Mouse (Mus musculus): ENCODE measurements around the gene Cst13.
A peak's percentile ranks its signal among the peaks of the same experiment; 100 is the strongest.

The Cst13 gene

DNA sequence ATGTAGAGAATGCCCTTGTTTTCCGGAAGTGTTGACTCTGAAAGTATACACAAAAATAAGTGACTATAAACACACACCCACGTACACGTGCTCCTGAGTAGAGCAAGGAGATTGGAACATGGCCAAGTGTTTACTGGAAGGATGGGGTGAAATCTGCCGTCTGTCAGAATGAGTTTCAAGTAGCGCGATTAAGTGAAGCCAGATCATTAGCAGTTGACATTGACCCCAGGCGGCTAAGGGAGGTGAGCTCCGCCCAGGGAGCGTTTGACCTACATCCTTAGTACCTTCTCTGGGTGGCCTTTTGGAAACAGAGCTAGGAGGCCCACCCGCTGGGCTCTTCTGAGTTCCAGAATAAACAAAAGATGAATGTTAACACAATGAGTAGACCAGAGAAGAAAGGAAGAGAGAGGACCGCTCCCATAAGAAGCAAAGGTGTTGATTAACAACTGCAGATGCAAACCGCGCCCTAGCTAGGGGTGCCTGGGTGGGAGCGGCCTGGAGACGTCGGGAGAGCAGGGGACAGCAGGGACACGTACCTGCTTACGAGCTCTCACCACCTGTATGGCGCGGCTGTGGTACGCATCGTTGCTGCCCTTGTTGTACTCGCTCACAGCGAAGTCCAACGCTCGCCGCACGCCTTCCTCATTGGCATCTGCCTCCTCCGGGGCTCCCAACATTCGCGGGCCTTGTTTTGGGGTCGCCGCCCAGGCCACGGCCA lies 54.9 kb downstream of the Cst13 start:
- DNase-seq (ENCODE audit: low spot score), result no peak

DNA sequence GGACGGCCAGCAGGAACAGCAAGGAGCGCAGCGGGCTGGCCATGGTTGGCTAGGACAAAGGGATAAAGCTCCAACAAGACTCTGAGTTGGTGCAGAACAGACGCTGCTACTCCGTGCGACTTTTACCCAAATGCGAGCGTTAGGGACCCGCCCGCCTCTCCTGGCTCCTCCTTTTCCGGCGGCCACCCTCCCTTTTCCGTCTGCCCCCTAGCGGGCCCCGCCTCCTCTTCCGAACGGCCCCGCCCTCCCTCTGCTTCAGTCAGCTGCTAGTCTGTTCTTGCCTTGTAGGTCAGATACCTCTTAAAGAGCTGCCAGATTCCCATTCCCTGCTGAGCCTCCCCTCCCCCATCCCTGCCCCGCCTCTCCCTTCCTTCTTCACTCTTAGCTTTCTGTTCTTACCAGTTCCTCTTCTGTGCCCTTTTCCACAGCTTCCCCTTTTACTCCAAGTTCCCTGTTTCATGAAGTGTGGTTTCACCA lies 55.5 kb downstream of the Cst13 start, which contains the start of gene Cst3:
Cst3 (minus strand) TSS at position 358 of the 477 bp plus-strand sequence.
- DNase-seq (ENCODE audit: low spot score), result peak; percentile 72

GRCm38 (mm10) chr2:148877016-148877770 lies 57.3 kb downstream of the Cst13 start:
- DNase-seq (ENCODE audit: low spot score), result no peak

GRCm38 (mm10) chr2:148878641-148879130 lies 58.8 kb downstream of the Cst13 start:
- no peak for DNase-seq (ENCODE audit: low spot score)

- DNase-seq (ENCODE audit: low spot score), result no peak
Measured at GRCm38 (mm10) chr2:148879199-148879598, 59.3 kb downstream of the Cst13 start.
